Mouse (Mus musculus) midbrain, embryonic 15.5 days (tissue): ENCODE results near the gene Rdh16f2. TPM values are rescaled to one million over a fixed set of nuclear protein-coding genes. Genes with fewer than 3 reads are reported as not detected.
"Not testable (repeated sequence)": the region's sequence is repeated elsewhere in the genome, so short reads cannot be mapped to it uniquely, and the experiment has no call there.

Experiments
- ATAC-seq: fragments of 200-750 bp; cut with Nextera tagmentation; replicated peaks from 2 replicates; pipeline ENCODE4 v1.8.0; 2017; ENCODE audit warnings: moderate TSS enrichment
- H3K27ac ChIP-seq: fragments of 300-500 bp; sonication (generic); 2 replicates; pipeline ENCODE4 v1.5.1; 2015; ENCODE audit warnings: mild to moderate bottlenecking, inconsistent platforms
- H3K27me3 ChIP-seq: fragments of 300-500 bp; sonication (generic); replicated peaks from 2 replicates; pipeline ENCODE4 v1.6.1; 2015; ENCODE audit warnings: inconsistent platforms
- H3K36me3 ChIP-seq: fragments of 300-500 bp; sonication (generic); replicated peaks from 2 replicates; pipeline ENCODE4 v1.6.1; 2015; ENCODE audit warnings: inconsistent platforms
- H3K4me1 ChIP-seq: fragments of 300-500 bp; sonication (generic); 2 replicates; pipeline ENCODE4 v1.6.1; 2015; ENCODE audit warnings: inconsistent platforms
- H3K4me2 ChIP-seq: fragments of 300-500 bp; sonication (generic); 2 replicates; pipeline ENCODE4 v1.6.1; 2015; ENCODE audit warnings: inconsistent platforms, mild to moderate bottlenecking, moderate library complexity
- H3K4me3 ChIP-seq: fragments of 300-500 bp; sonication (generic); 2 replicates; pipeline ENCODE4 v1.5.1; 2015; ENCODE audit warnings: mild to moderate bottlenecking, inconsistent platforms
- H3K9ac ChIP-seq: fragments of 300-500 bp; sonication (generic); 2 replicates; pipeline ENCODE4 v1.6.1; 2015; ENCODE audit warnings: mild to moderate bottlenecking, inconsistent platforms
- H3K9me3 ChIP-seq: fragments of 300-500 bp; sonication (generic); 2 replicates; pipeline ENCODE4 v1.6.1; 2016; ENCODE audit warnings: inconsistent platforms
- WGBS: fragments of 180-500 bp; shearing (Covaris S2); methylation state at CpG from one replicate; pipeline ENCODE4 v1.1.7; 2015; ENCODE audit warnings: mixed read lengths; 5-methylcytosine and 5-hydroxymethylcytosine counted together
- polyA plus RNA-seq: library from polyadenylated mRNA; unstranded; fragments of >200 nt; fragmentation: Nextera tagmentation; extraction: Ambion mirVana; gene quantifications from 2 replicates; pipeline ENCODE4 v1.2.1, GENCODE M21; 2015

Gene Rdh16f2
- polyA plus RNA-seq, 1 experiment from 2014 or later = not detected

GRCm38 (mm10) chr10:127896705-127897104 is 30.4 kb downstream of the Rdh16f2 start:
- H3K4me3 ChIP-seq = no peak overlapping the region
- no peak overlapping the region for H3K9ac ChIP-seq
- WGBS = 77% methylated on average over 5 of the region's 5 CpGs
- H3K9me3 ChIP-seq = no peaks in the 10 kb centered on the region
- H3K4me2 ChIP-seq = no peak overlapping the region
- ATAC-seq = no peak
- no peak overlapping the region for H3K27ac ChIP-seq
- no peaks in the 10 kb centered on the region for H3K36me3 ChIP-seq
- H3K4me1 ChIP-seq = no peaks in the 10 kb centered on the region
- no peaks in the 10 kb centered on the region for H3K27me3 ChIP-seq

- no peaks in the 10 kb centered on the region for H3K4me1 ChIP-seq
- H3K27me3 ChIP-seq = no peaks in the 10 kb centered on the region
- no peak overlapping the region for H3K9ac ChIP-seq
- no peaks in the 10 kb centered on the region for H3K9me3 ChIP-seq
- H3K4me2 ChIP-seq = no peak overlapping the region
- no peak for ATAC-seq
- H3K27ac ChIP-seq = no peak overlapping the region
- no peak overlapping the region for H3K4me3 ChIP-seq
- 93% methylated on average over 3 of the region's 3 CpGs for WGBS
- H3K36me3 ChIP-seq = no peaks in the 10 kb centered on the region
Measured at GRCm38 (mm10) chr10:127897506-127897905, 31.2 kb downstream of the Rdh16f2 start.

GRCm38 (mm10) chr10:127898218-127898617 is 31.9 kb downstream of the Rdh16f2 start, which contains the start of gene Sdr9c7:
Gene Sdr9c7 (plus strand): TSS chr10:127898518.
- Histone ChIP-seq H3K27ac (no peak within 1 kb of the TSS), H3K36me3 (no peaks in the 10 kb centered on the region), H3K9me3 (no peaks in the 10 kb centered on the region), H3K27me3 (no peaks in the 10 kb centered on the region), H3K9ac (no peak within 1 kb of the TSS), H3K4me3 (no peak within 1 kb of the TSS), H3K4me1 (no peaks in the 10 kb centered on the region), H3K4me2 (no peak within 1 kb of the TSS)
- ATAC-seq = no peak
- WGBS = 82% methylated on average over 2 of the region's 2 CpGs

- H3K4me3 ChIP-seq = no peak overlapping the region
- no peak for ATAC-seq
- H3K4me1 ChIP-seq = no peaks in the 10 kb centered on the region
- no peak overlapping the region for H3K27ac ChIP-seq
- 78% methylated on average over 5 of the region's 5 CpGs for WGBS
- no peaks in the 10 kb centered on the region for H3K9me3 ChIP-seq
- H3K4me2 ChIP-seq = no peak overlapping the region
- no peaks in the 10 kb centered on the region for H3K36me3 ChIP-seq
- H3K9ac ChIP-seq = no peak overlapping the region
- H3K27me3 ChIP-seq = no peaks in the 10 kb centered on the region
Measured at GRCm38 (mm10) chr10:127899783-127900182, 33.5 kb downstream of the Rdh16f2 start.

- Histone ChIP-seq H3K4me3 (no peak overlapping the region), H3K9me3 (no peaks in the 10 kb centered on the region), H3K27me3 (no peaks in the 10 kb centered on the region), H3K4me1 (no peaks in the 10 kb centered on the region), H3K9ac (no peak overlapping the region), H3K36me3 (no peaks in the 10 kb centered on the region), H3K4me2 (no peak overlapping the region), H3K27ac (no peak overlapping the region)
- no peak for ATAC-seq
- 79% methylated on average over 4 of the region's 4 CpGs for WGBS
Measured at GRCm38 (mm10) chr10:127901751-127902150, 35.5 kb downstream of the Rdh16f2 start.

GRCm38 (mm10) chr10:127903116-127903515 is 36.8 kb downstream of the Rdh16f2 start:
- WGBS = 76% methylated on average over 1 of the region's 1 CpGs
- H3K27ac ChIP-seq = no peak overlapping the region
- H3K4me1 ChIP-seq = no peaks in the 10 kb centered on the region

GRCm38 (mm10) chr10:127904718-127905446 is 38.6 kb downstream of the Rdh16f2 start:
- H3K4me3 ChIP-seq = no peak overlapping the region
- H3K4me2 ChIP-seq = no peak overlapping the region
- no peak for ATAC-seq
- no peaks in the 10 kb centered on the region for H3K4me1 ChIP-seq
- 61% methylated on average over 7 of the region's 7 CpGs for WGBS
- no peaks in the 10 kb centered on the region for H3K27me3 ChIP-seq
- no peaks in the 10 kb centered on the region for H3K36me3 ChIP-seq
- no peaks in the 10 kb centered on the region for H3K9me3 ChIP-seq
- H3K27ac ChIP-seq = no peak overlapping the region
- no peak overlapping the region for H3K9ac ChIP-seq

More at GRCm38 (mm10) chr10:127903116-127903515, 36.8 kb downstream of the Rdh16f2 start:
- Histone ChIP-seq H3K4me3 (no peak overlapping the region), H3K27me3 (no peaks in the 10 kb centered on the region), H3K4me2 (no peak overlapping the region), H3K9me3 (no peaks in the 10 kb centered on the region), H3K36me3 (no peaks in the 10 kb centered on the region), H3K9ac (no peak overlapping the region)
- no peak for ATAC-seq

GRCm38 (mm10) chr10:127906138-127906537 is 39.9 kb downstream of the Rdh16f2 start:
- Histone ChIP-seq H3K27ac (no peak overlapping the region), H3K27me3 (no peaks in the 10 kb centered on the region), H3K4me3 (no peak overlapping the region), H3K4me1 (no peaks in the 10 kb centered on the region), H3K4me2 (no peak overlapping the region), H3K9me3 (no peaks in the 10 kb centered on the region), H3K9ac (no peak overlapping the region), H3K36me3 (no peaks in the 10 kb centered on the region)
- 71% methylated on average over 2 of the region's 2 CpGs for WGBS
- ATAC-seq = no peak

GRCm38 (mm10) chr10:127907386-127907951 is 41.2 kb downstream of the Rdh16f2 start:
- Histone ChIP-seq H3K9ac (no peak overlapping the region), H3K9me3 (no peaks in the 10 kb centered on the region), H3K27ac (no peak overlapping the region), H3K4me2 (no peak overlapping the region), H3K4me1 (no peaks in the 10 kb centered on the region), H3K4me3 (no peak overlapping the region), H3K27me3 (no peaks in the 10 kb centered on the region), H3K36me3 (no peaks in the 10 kb centered on the region)
- no peak for ATAC-seq

GRCm38 (mm10) chr10:127915578-127915977 is 49.3 kb downstream of the Rdh16f2 start:
- Histone ChIP-seq H3K9me3 (no peaks in the 10 kb centered on the region), H3K27ac (no peak overlapping the region), H3K27me3 (no peaks in the 10 kb centered on the region), H3K9ac (no peak overlapping the region), H3K4me1 (no peaks in the 10 kb centered on the region), H3K4me3 (no peak overlapping the region), H3K4me2 (no peak overlapping the region), H3K36me3 (no peaks in the 10 kb centered on the region)
- ATAC-seq = no peak
- 98% methylated on average over 1 of the region's 1 CpGs for WGBS

- H3K36me3 ChIP-seq, H3K27ac ChIP-seq, H3K4me3 ChIP-seq, H3K9me3 ChIP-seq, H3K27me3 ChIP-seq, H3K4me2 ChIP-seq, H3K4me1 ChIP-seq, ATAC-seq, H3K9ac ChIP-seq: not testable (repeated sequence)
- WGBS = 88% methylated on average over 3 of the region's 3 CpGs
Measured at GRCm38 (mm10) chr10:127917183-127917582, 50.9 kb downstream of the Rdh16f2 start.

- ATAC-seq = no peak
- no peak overlapping the region for H3K9ac ChIP-seq
- H3K4me1 ChIP-seq = no peaks in the 10 kb centered on the region
- H3K4me3 ChIP-seq = no peak overlapping the region
- no peak overlapping the region for H3K4me2 ChIP-seq
- 94% methylated on average over 5 of the region's 5 CpGs for WGBS
- no peaks in the 10 kb centered on the region for H3K9me3 ChIP-seq
- H3K27ac ChIP-seq = no peak overlapping the region
- no peaks in the 10 kb centered on the region for H3K36me3 ChIP-seq
- H3K27me3 ChIP-seq = no peaks in the 10 kb centered on the region
Measured at GRCm38 (mm10) chr10:127917651-127918050, 51.4 kb downstream of the Rdh16f2 start.

GRCm38 (mm10) chr10:127922241-127922640 is 56.0 kb downstream of the Rdh16f2 start:
- ATAC-seq = no peak
- Histone ChIP-seq H3K9me3 (no peaks in the 10 kb centered on the region), H3K36me3 (no peaks in the 10 kb centered on the region), H3K4me2 (no peak overlapping the region), H3K4me1 (no peaks in the 10 kb centered on the region), H3K4me3 (no peak overlapping the region), H3K27me3 (no peaks in the 10 kb centered on the region), H3K9ac (no peak overlapping the region), H3K27ac (no peak overlapping the region)
- WGBS = 94% methylated on average over 1 of the region's 1 CpGs
